Mouse (Mus musculus) spleen, postnatal 36 days (tissue): ENCODE results near the gene 1500009L16Rik.

Source experiments
- DNase-seq, 2 experiments: peaks; one replicate each; pipeline ENCODE4 v3.0.0; 2022; ENCODE audit warnings: low spot score in 2 of 2, mixed read lengths in 1 of 2

The 1500009L16Rik gene

GRCm38 (mm10) chr10:83760535-83760934 lies 37.9 kb downstream of the 1500009L16Rik start:
- no peak for DNase-seq

- no peak for DNase-seq
Observed at GRCm38 (mm10) chr10:83763891-83764290, 41.2 kb downstream of the 1500009L16Rik start.

DNA sequence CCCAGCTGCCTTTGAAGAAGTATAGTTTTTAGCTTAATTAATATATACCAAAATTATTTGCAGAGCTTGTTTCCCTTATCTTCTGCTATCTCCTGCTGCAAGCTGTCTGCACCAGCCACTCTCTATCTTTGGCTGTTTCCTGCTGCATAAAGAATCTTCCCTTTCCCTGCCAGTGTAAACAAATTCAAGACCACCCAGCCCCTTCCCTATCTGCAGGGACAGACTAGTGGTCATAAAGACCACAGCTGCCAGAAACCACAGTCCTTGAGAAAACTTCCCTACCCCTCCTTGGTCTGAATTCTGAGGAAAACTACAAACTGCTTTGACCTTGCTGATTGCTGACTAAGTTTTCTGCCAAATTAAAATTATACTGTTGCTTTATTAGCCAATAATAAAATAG lies 44.2 kb downstream of the 1500009L16Rik start:
- no peak for DNase-seq

GRCm38 (mm10) chr10:83776272-83776878 lies 53.7 kb downstream of the 1500009L16Rik start:
- DNase-seq: peak in 1 of 2 experiments; percentile 14

DNA sequence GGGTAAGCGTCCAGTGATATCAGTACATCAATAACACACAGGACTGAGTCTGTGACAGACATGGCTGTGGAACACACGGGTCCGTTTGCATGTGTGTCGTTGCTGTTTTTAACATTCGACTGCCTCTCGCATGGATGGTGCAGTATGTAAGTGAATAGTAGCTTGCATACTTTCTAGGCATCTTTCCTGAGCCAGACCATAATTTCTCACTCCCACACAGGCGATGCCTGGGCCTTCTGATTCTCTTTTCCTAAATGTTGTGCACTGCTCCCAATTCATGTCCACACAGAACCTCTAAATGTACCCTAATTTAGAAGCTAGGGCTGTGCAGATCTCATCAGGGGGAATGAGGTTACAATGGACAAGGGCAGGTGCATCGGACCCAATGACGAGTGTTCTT lies 54.6 kb downstream of the 1500009L16Rik start:
- no peak for DNase-seq

- DNase-seq: no peak
Observed at GRCm38 (mm10) chr10:83781854-83782253, 59.2 kb downstream of the 1500009L16Rik start.

GRCm38 (mm10) chr10:83782371-83783120 lies 59.9 kb downstream of the 1500009L16Rik start:
- DNase-seq: no peak

GRCm38 (mm10) chr10:83785003-83785402 lies 62.3 kb downstream of the 1500009L16Rik start:
- DNase-seq: no peak

DNA sequence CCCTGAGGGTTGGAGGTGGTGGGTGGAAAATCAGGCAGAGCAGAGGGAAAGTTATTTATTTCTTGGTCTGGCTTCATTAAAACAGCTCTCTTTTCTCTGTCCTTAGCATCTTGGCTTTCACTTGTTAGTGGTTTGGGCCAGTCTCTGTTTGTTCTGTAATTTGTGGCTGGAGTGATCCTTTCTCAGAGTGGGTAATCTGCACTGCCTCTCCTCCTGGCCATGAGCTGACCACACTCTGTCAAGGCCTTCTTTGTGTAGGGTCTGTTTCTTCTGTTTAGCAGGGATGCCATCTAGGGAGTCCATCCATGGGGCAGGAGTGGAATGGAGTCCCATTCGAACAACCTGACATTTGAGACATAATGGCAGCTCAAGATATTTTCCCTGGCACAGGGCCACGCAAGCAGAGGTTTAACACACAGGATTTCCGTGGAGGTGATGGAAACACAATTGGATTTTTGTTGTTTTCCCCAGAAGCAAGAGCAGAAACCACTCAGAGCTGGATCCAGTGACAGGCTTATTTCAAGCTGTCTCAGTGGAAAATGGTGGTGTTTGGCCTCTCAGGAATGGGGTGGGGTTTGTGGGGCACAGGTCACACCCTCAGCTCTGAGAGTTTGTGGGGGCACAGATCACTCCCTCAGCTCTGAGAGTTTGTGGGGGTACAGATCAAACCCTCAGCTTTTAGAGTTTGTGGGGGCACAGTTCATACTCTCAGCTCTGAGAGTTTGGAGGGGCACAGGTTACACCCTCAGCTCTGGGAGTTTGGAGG lies 63.1 kb downstream of the 1500009L16Rik start:
- DNase-seq: no peak

DNA sequence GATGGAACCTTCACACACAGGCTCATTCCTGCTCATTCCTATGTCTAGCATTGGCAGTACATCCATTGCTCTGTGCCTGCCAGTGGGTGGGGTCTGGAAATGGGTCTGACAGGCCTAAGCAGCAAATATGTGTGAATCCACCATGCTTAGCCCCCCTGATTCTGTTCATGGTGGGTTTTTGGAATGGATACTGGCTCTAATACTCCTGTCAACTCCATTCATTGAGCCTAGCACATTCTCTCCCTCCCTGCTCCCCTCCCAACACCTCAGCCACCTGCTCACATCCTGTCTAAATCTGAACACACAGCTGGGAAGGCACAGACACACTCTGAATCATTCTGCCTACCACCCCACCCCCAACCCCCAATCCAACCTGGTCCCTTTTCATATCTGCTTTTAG lies 72.4 kb downstream of the 1500009L16Rik start:
- DNase-seq: no peak

- no peak for DNase-seq
Observed at GRCm38 (mm10) chr10:83795500-83795899, 72.8 kb downstream of the 1500009L16Rik start.

DNA sequence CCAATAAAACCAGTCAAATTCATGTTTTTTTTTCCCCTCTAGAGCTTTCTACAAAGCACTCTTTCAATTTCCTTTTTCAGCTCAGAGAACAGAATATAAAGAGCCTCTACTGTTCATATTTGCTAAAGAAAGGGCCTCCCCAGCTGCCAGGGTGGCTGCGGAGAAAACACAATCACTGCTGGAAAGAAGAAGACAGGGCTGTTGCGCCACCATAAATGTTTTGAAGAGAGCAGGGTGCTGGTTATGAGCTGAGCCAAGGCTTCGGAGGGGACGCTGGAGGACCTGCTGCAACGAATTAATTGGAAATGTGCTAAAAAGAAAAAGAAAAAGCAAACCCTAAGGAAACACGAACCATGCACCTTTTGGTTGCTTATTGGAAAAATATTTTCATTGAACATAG lies 81.4 kb downstream of the 1500009L16Rik start:
- no peak for DNase-seq

DNA sequence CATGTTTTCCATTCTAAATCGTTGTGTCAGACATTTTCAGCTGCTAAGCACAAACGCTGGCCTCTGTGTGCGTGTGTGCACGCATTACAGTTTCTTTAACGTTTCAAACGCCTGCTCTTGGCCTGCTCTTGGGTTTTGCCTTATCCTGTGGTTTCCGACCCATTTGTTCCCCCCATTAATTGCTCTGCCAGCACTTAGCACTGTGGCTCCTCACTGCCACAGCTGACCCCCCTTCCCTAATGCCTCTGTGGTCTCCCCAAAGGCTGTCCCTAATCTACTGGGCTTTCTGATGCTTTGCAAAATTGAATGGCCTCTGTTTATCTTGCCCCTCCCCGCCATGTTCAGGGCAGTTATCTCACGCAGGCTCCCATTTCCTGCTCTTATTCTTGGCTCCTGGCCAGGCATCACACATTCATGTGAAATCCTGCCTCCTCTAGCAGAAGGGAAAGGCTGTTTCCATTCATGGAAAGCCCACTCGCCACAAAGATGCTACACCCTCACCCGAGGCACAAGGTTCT lies 82.6 kb downstream of the 1500009L16Rik start:
- no peak for DNase-seq

GRCm38 (mm10) chr10:83807251-83807650 lies 84.6 kb downstream of the 1500009L16Rik start:
- DNase-seq: no peak
